Comparison of ENCODE assay signal across 8 mouse cellular contexts in the genomic region with DNA sequence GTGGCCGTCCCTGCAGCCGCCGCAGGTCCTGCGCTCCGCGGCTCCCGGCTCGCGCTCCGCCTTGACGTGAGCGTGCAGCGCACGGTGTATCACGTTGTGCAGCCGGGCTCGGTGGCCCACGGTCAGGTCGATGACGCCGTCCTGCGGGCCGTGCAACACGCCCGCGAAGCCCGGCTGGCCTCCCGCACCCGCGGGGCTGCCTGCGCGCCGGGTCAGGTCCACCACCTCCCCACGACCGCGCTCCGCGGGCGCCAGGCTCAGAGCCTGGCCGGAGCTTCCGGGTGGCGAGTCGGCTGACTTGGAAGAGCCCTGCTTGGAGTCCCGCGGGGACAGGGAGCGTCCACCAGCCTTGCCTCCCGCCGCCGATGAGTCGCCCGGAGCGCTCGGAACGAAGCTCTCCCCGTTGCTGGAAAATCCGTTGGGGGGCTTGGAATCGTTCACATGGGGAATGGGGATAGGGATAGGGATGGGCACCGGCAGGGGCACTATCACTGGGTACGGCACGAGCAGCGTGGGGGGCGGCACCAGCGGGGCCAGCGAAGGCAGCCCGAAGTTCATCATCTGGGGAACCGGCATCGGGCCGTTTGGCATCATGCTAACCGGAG.
DNase-seq lines count a peak whose midpoint lies in the region; ATAC-seq and TF ChIP-seq lines count a peak whose summit lies in the region.

No protein-coding gene starts in this region.

- H3K27ac ChIP-seq in heart, adult 2 months, result no peak overlapping the region
- no peak overlapping the region for H3K27ac ChIP-seq in neural tube, embryonic 13.5 days (replicated peaks)

- peaks cover 2% of the 10 kb centered on the region; the same call in 1 of the 2 replicates for H3K27me3 ChIP-seq in heart, adult 2 months (ENCODE audit: control insufficient read depth, insufficient read depth, low read length)
- peaks cover 44% of the 10 kb centered on the region for H3K27me3 ChIP-seq in neural tube, embryonic 13.5 days

- WGBS in heart, adult 2 months, result 2% methylated on average over 69 of the region's 69 CpGs
- under 1% methylated on average over 54 of the region's 69 CpGs for WGBS in neural tube, embryonic 13.5 days

- no peaks in the 10 kb centered on the region for H3K79me2 ChIP-seq in heart, adult 2 months (replicated peaks; ENCODE audit: control insufficient read depth, insufficient read depth, low read length)

- peak overlapping the region; percentile 52 for H3K4me3 ChIP-seq in heart, adult 2 months
- peak overlapping the region; percentile 48 for H3K4me3 ChIP-seq in neural tube, embryonic 13.5 days

- peak; percentile 72 for ATAC-seq in neural tube, embryonic 13.5 days (ENCODE audit: low read depth)

- H3K9me3 ChIP-seq in neural tube, embryonic 13.5 days, result no peaks in the 10 kb centered on the region

- no peak for TF ChIP-seq CTCF in heart, adult 2 months (IDR thresholded peaks at IDR 0.05)

- no peaks in the 10 kb centered on the region for H3K36me3 ChIP-seq in heart, adult 2 months (ENCODE audit: control insufficient read depth, insufficient read depth, low read length)
- no peaks in the 10 kb centered on the region for H3K36me3 ChIP-seq in neural tube, embryonic 13.5 days

- H3K4me2 ChIP-seq in neural tube, embryonic 13.5 days, result peak overlapping the region; percentile 94

- intact Hi-C loops in heart, adult 2 months (cut with DNase I), result no loop called here

- TF ChIP-seq EP300 in heart, adult 2 months (IDR thresholded peaks at IDR 0.05; ENCODE audit: insufficient read depth, low read depth, low read length), result no peak

- peak; percentile 42 for DNase-seq in gastrocnemius, postnatal 10 days
- no peak for DNase-seq in gastrocnemius, postnatal 25 days
- peak; percentile 25 for DNase-seq in thymus, postnatal 4 days
- DNase-seq in thymus, postnatal 25 days, result no peak
- peak; percentile 62 to 73 for DNase-seq in heart, adult 2 months
- peak; percentile 11 to 42 for DNase-seq in kidney, postnatal 25 days
- no peak for DNase-seq in frontal cortex, postnatal 25 days (ENCODE audit: low spot score in 2 of 2)

- no peak for TF ChIP-seq POLR2A in heart, adult 2 months (IDR thresholded peaks at IDR 0.05; ENCODE audit: insufficient read depth, low read depth, low read length)

- no peaks in the 10 kb centered on the region for H3K4me1 ChIP-seq in heart, adult 2 months (ENCODE audit: control insufficient read depth, insufficient read depth, low read length)
- H3K4me1 ChIP-seq in neural tube, embryonic 13.5 days (replicated peaks), result peaks cover 32% of the 10 kb centered on the region

- H3K9ac ChIP-seq in heart, adult 2 months (ENCODE audit: low read depth, low read length), result peak overlapping the region; percentile 67
- H3K9ac ChIP-seq in neural tube, embryonic 13.5 days, result peak overlapping the region; percentile 76

Comparison
In these comparisons a context has a peak if more than half of its experiments do, and no peak if none do; other contexts are left out.
1. DNase-seq: peak in gastrocnemius, postnatal 10 days (single experiment), thymus, postnatal 4 days (single experiment), heart, adult 2 months (2 of 2) and kidney, postnatal 25 days (2 of 2); none in gastrocnemius, postnatal 25 days (single experiment), thymus, postnatal 25 days (single experiment) and frontal cortex, postnatal 25 days (0 of 2).